Mouse (Mus musculus) layer of hippocampus, postnatal 14 days (tissue): ENCODE measurements around the gene Tmem14c. TPM values are rescaled to one million over a fixed set of nuclear protein-coding genes. Genes with fewer than 3 reads are reported as not detected.
"Not testable (repeated sequence)": the region's sequence is repeated elsewhere in the genome, so short reads cannot be mapped to it uniquely, and the experiment has no call there.

Experiments
- DNase-seq, 2 experiments: peaks; one replicate each; pipeline ENCODE4 v3.0.0; 2021 to 2022; ENCODE audit warnings: low spot score in 2 of 2, mixed read lengths in 1 of 2
- long read RNA-seq, 2 experiments: library from polyadenylated mRNA; stranded (forward); transcript quantifications; one replicate each; pipeline ENCODE4 v2.0.0; 2021
- total RNA-seq, 2 experiments: library from RNA; stranded (reverse); gene quantifications; 2 replicates each; pipeline ENCODE4 v1.2.3; 2021

Gene Tmem14c
- 10 to 100 TPM; 70.1 to 70.4 TPM for total RNA-seq
- long read RNA-seq, experiment 1, transcript Tmem14c-201 (6 exons, 914 nt) = major isoform, 29 of 41 reads
- long read RNA-seq, experiment 1, partial matches to known transcripts = 2 of 41 reads
- long read RNA-seq, experiment 1, other reads (novel, unspliced or antisense) = 10 of 41 reads
- long read RNA-seq, experiment 2, transcript Tmem14c-201 (6 exons, 914 nt) = major isoform, 65 of 94 reads
- long read RNA-seq, experiment 2, partial matches to known transcripts = 13 of 94 reads
- long read RNA-seq, experiment 2, other reads (novel, unspliced or antisense) = 16 of 94 reads

DNA sequence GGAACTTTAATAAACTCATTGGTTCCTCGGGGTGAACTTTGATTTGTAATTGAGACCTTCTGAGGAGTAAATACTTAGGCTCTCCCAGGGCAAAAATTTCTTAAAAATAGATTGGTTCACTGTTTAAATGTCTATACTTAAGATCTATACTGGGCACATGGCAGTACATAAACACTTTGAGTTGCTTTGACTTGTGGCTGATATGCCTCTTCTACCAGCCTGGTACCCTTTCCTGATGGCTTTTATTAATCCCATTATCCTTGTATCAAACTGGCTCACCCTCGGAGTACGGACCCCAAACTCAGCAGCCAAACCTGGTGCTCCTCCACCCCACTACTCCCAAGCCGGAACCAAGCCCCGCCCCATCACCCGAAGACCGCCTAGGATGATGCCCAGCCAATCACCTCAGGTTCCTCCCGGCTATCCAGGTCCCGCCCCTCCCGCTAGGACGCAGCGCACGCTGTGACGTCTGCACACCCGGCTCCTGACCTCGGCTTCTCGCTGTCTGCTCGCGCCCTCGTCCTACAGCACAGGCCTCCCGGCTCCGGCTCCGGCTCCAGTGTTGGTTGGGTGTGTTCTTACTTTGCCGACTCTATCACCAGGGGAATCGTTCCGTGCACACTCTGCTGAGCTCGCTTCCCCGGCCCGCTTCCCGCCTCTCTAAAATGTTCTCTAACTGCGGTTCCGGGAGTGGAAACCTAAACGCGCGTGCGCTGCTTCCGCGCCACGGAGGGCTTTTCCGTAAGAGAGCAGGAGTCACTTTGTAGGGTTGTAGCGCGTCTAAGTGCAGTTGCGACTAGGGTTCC is at the start of gene Tmem14c:
TSS of gene Tmem14c (plus strand) at position 464 of the 806 bp plus-strand sequence.
- peak; percentile 91 to 95 for DNase-seq

- no peak for DNase-seq
These were observed 48.5 kb upstream of the Tmem14c start for GRCm38 (mm10) chr13:40967609-40968008.

DNA sequence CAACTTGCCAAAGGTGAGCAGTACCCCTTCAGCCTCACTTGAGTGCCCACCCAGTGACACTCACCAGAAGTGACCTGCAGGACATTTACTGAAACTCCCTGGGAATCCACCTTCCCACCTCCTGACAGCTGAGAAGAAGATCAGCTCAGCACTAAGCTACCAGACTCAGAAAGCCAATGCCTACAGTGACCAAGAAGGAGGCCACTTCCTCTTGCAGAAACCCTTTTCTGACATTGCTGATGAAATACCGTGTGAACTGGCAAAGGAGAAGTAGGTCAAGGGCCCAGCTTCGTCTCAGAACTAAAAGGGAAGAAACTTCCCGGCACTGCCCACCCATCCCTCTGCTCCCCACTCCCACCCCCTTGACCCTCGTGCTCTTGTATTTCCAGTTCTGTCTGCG is 47.5 kb upstream of the Tmem14c start:
- DNase-seq = no peak

DNA sequence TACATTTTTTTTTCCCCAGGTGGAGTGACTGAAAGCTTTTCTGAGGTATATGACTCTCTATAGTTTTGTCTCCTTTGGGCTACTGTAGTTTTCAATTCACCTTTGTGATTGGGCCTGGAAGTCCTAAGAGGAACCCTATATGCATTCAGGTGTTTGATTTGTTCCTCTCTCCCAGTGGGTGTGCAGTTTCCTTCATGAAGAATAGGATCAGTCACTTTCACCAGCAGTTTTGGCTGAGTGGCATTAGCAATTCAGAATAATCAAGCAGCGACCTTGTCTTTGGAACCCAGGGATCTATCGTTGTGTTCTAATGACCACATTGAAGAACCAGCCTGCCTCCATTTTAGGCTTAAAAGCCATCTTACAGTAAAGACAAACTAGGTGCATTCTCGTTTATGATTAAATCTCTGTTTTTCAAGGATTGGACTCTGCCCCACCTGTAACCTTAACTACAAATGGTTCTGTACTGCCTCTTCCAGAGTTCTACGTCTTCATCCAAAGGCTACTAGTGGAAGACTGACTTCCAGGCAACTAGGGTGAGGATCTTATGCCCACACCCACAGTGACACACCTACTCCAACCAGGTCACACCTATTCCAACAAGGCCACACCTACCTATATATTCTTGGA is 46.2 kb upstream of the Tmem14c start:
- no peak for DNase-seq

GRCm38 (mm10) chr13:40971261-40971660 is 44.8 kb upstream of the Tmem14c start:
- no peak for DNase-seq

GRCm38 (mm10) chr13:40971831-40972230 is 44.3 kb upstream of the Tmem14c start:
- DNase-seq = no peak

- no peak for DNase-seq
These were observed 43.1 kb upstream of the Tmem14c start for GRCm38 (mm10) chr13:40972976-40973375.

DNA sequence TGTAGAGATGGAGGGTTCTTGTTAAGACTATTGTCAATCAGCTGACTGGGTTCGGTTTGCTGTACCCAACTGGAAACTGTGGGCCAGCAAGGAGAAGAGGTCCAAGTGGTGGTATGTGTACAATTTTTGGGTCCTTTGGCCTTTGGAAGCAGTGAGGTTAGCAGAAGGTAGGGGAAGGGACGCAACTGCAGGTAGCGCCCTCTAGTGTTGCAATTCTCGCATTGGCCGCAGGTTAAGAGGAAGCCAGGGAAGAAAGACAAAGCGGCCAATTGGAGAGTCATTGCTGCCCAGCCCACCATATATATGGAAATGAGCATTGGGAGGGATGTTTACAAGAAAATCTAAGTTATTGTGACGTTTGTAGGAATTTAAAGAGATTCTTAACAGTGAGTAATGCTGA is 38.5 kb upstream of the Tmem14c start:
- peak in 1 of 2 experiments; percentile 22 for DNase-seq

- no peak for DNase-seq
These were observed 37.4 kb upstream of the Tmem14c start for GRCm38 (mm10) chr13:40978652-40979051.

GRCm38 (mm10) chr13:40979321-40979720 is 36.8 kb upstream of the Tmem14c start:
- DNase-seq = no peak

DNA sequence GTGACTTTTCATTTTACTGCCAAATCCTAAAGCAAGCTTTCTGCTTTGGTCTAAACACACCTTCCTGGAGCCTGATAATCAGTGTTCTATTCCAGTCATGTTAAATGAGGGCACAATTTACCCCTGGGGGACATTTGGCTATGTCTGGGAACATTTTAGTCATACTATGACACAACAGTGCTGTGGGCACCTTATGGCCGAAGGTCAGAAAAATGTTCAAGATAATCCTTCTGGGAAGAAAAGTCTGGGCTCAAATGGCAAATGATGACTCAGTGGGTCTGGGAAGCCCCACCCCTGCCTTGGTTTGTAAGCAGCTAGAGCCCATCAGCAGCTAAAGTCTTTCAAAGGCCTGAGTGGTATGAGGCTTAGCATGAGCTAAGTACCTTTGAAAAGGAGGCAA is 33.3 kb upstream of the Tmem14c start:
- no peak for DNase-seq

GRCm38 (mm10) chr13:40986081-40986480 is 30.0 kb upstream of the Tmem14c start:
- no peak for DNase-seq

- not testable (repeated sequence) for DNase-seq
These were observed 28.3 kb upstream of the Tmem14c start for GRCm38 (mm10) chr13:40987608-40988303.

- no peak for DNase-seq
These were observed 27.7 kb upstream of the Tmem14c start for GRCm38 (mm10) chr13:40988418-40988817.

GRCm38 (mm10) chr13:40994487-40995263 is 21.4 kb upstream of the Tmem14c start:
- no peak for DNase-seq

DNA sequence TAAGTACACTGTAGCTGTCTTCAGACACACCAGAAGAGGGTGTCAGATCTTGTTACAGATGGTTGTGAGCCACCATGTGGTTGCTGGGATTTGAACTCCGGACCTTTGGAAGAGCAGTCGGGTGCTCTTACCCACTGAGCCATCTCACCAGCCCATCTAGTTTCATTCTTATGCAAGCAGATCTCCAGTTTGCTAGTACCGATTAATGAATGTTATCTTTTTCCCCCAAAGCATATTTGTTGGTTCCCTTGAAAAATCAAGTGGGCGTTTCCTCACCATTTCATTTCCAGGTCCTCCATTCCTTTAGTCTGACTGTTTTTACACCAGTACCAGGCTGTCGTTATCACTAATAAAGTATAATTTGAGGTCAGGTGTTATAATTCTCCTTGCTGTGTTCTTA is 17.6 kb upstream of the Tmem14c start:
- not testable (repeated sequence) for DNase-seq

GRCm38 (mm10) chr13:41000140-41000925 is 15.8 kb upstream of the Tmem14c start:
- peak; percentile 41 to 58 for DNase-seq

- DNase-seq = peak; percentile 94 to 96
These were observed 15.0 kb upstream of the Tmem14c start, which contains the start of gene Pak1ip1 for GRCm38 (mm10) chr13:41000926-41001639. Gene Pak1ip1 (plus strand): TSS chr13:41001023.

DNA sequence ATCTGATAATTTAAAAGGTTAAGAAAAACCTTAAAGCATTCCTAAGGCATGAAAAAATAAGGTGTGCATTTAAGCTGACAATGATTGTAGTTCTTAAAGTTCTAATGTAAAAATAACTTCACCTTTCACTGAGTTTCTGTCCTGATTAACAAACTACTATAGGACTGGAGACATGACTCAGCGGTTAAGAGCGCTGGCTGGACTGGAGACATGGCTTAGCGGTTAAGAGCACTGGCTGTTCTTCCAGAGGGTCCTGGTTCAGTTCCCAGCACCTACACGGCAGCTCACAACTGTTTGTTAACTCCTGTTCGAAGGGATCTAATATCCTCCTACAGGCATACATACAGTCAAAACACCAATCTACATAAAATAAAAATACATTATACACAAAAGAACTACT is 14.1 kb upstream of the Tmem14c start:
- no peak for DNase-seq
